Mouse (Mus musculus) lung, embryonic 16.5 days (tissue): ENCODE results near the gene Tpt1. TPM values are rescaled to one million over a fixed set of nuclear protein-coding genes. Genes with fewer than 3 reads are reported as not detected.
A peak's percentile ranks its signal among the peaks of the same experiment; 100 is the strongest.

Source experiments
- ATAC-seq: fragments of 200-750 bp; cut with Nextera tagmentation; 2 replicates; pipeline ENCODE4 v1.8.0; 2017; ENCODE audit warnings: low read depth, mild to moderate bottlenecking, moderate library complexity
- H3K27ac ChIP-seq: fragments of 300-500 bp; sonication (generic); 2 replicates; pipeline ENCODE4 v1.5.1; 2014; ENCODE audit warnings: mild to moderate bottlenecking, control low read depth, low read length
- H3K27me3 ChIP-seq: fragments of 300-500 bp; sonication (generic); 2 replicates; pipeline ENCODE4 v1.6.1; 2014; ENCODE audit warnings: low read depth, low read length, mixed read lengths; ENCODE audit not compliant: control insufficient read depth, insufficient read depth
- H3K36me3 ChIP-seq: fragments of 300-500 bp; sonication (generic); 2 replicates; pipeline ENCODE4 v1.6.1; 2014; ENCODE audit warnings: low read length; ENCODE audit not compliant: control insufficient read depth, insufficient read depth
- H3K4me1 ChIP-seq: fragments of 300-500 bp; sonication (generic); replicated peaks from 2 replicates; pipeline ENCODE4 v1.6.1; 2014; ENCODE audit warnings: low read length, mixed read lengths; ENCODE audit not compliant: control insufficient read depth, insufficient read depth
- H3K4me2 ChIP-seq: fragments of 300-500 bp; sonication (generic); 2 replicates; pipeline ENCODE4 v1.6.1; 2014; ENCODE audit warnings: low read depth, low read length, control low read depth
- H3K4me3 ChIP-seq: fragments of 300-500 bp; sonication (generic); 2 replicates; pipeline ENCODE4 v1.5.1; 2014; ENCODE audit warnings: mild to moderate bottlenecking, low read length, control low read depth
- H3K9ac ChIP-seq: fragments of 300-500 bp; sonication (generic); 2 replicates; pipeline ENCODE4 v1.6.1; 2014; ENCODE audit warnings: low read length, control low read depth
- H3K9me3 ChIP-seq: fragments of 300-500 bp; sonication (generic); 2 replicates; pipeline ENCODE4 v1.6.1; 2016; ENCODE audit warnings: low read length; ENCODE audit not compliant: control insufficient read depth
- WGBS: fragments of 180-500 bp; shearing (Covaris S2); extraction: QIAGEN DNeasy Blood & Tissue Kit; methylation state at CpG from one replicate; pipeline ENCODE4 v1.1.7; 2014; 5-methylcytosine and 5-hydroxymethylcytosine counted together
- polyA plus RNA-seq: library from polyadenylated mRNA; unstranded; fragments of >200 nt; fragmentation: Nextera tagmentation; extraction: Ambion mirVana; gene quantifications from 2 replicates; pipeline ENCODE4 v1.2.1, GENCODE M21; 2015

Gene Tpt1
- 979 and 987 TPM in 2 replicates for polyA plus RNA-seq

GRCm38 (mm10) chr14:75844867-75845697 lies at the start of gene Tpt1:
Gene Tpt1 (plus strand): TSS chr14:75845093.
- peaks cover 7% of the 10 kb centered on the region for H3K4me1 ChIP-seq
- peak within 1 kb of the TSS; percentile 97 for H3K27ac ChIP-seq
- H3K27me3 ChIP-seq, result no peaks in the 10 kb centered on the region
- WGBS, result under 1% methylated on average over 97 of the region's 108 CpGs
- peak within 1 kb of the TSS; percentile 85 for H3K4me2 ChIP-seq
- peak within 1 kb of the TSS; percentile 89 for H3K4me3 ChIP-seq
- H3K9ac ChIP-seq, result peak within 1 kb of the TSS; percentile 97
- no peaks in the 10 kb centered on the region for H3K9me3 ChIP-seq
- ATAC-seq, result peak; percentile 98
- H3K36me3 ChIP-seq, result peaks cover 34% of the 10 kb centered on the region

DNA sequence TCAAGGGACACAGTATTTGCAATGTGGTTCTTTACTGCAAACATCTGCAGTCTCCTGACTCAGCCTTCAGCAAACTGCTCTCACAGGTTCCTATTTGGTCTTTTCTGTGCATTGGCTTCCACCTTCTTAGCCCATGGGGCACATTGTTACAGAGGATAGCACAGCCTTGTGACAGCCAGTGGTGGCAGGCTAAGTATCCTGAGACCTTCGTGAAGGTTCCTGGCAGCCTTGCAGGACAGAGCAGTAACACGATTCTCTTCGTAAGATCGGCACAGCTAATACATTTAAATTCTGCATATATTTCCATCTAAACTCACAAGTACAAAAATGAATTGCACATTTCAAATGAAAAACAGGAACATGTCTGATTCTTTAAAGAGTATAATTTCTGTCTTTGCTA lies 49.0 kb upstream of the Tpt1 start:
- no peak for ATAC-seq
- Histone ChIP-seq H3K9me3 (no peaks in the 10 kb centered on the region), H3K27me3 (no peaks in the 10 kb centered on the region), H3K27ac (no peak overlapping the region), H3K9ac (no peak overlapping the region), H3K4me1 (no peaks in the 10 kb centered on the region), H3K4me2 (no peak overlapping the region), H3K4me3 (no peak overlapping the region), H3K36me3 (no peaks in the 10 kb centered on the region)
- WGBS, result 86% methylated on average over 4 of the region's 4 CpGs

- no peak overlapping the region for H3K4me2 ChIP-seq
- H3K9me3 ChIP-seq, result no peaks in the 10 kb centered on the region
- H3K27ac ChIP-seq, result no peak overlapping the region
- ATAC-seq, result no peak
- 30% methylated on average over 5 of the region's 5 CpGs for WGBS
- no peak overlapping the region for H3K9ac ChIP-seq
- no peaks in the 10 kb centered on the region for H3K27me3 ChIP-seq
- no peaks in the 10 kb centered on the region for H3K36me3 ChIP-seq
- H3K4me1 ChIP-seq, result no peaks in the 10 kb centered on the region
- no peak overlapping the region for H3K4me3 ChIP-seq
These were observed 47.0 kb upstream of the Tpt1 start for GRCm38 (mm10) chr14:75797769-75798386.

GRCm38 (mm10) chr14:75807800-75808199 lies 37.1 kb upstream of the Tpt1 start:
- no peak overlapping the region for H3K9ac ChIP-seq
- ATAC-seq, result no peak
- WGBS, result 57% methylated on average over 8 of the region's 8 CpGs
- H3K27me3 ChIP-seq, result no peaks in the 10 kb centered on the region
- H3K27ac ChIP-seq, result no peak overlapping the region
- H3K4me3 ChIP-seq, result no peak overlapping the region
- H3K4me1 ChIP-seq, result no peaks in the 10 kb centered on the region
- H3K4me2 ChIP-seq, result no peak overlapping the region
- no peaks in the 10 kb centered on the region for H3K36me3 ChIP-seq
- H3K9me3 ChIP-seq, result no peaks in the 10 kb centered on the region

GRCm38 (mm10) chr14:75809931-75810330 lies 35.0 kb upstream of the Tpt1 start:
- Histone ChIP-seq H3K4me3 (no peak overlapping the region), H3K9me3 (no peaks in the 10 kb centered on the region), H3K4me1 (no peaks in the 10 kb centered on the region), H3K9ac (no peak overlapping the region), H3K36me3 (no peaks in the 10 kb centered on the region), H3K27ac (no peak overlapping the region), H3K4me2 (no peak overlapping the region), H3K27me3 (no peaks in the 10 kb centered on the region)
- no peak for ATAC-seq
- WGBS, result 84% methylated on average over 6 of the region's 6 CpGs

- no peak overlapping the region for H3K9ac ChIP-seq
- H3K9me3 ChIP-seq, result no peaks in the 10 kb centered on the region
- ATAC-seq, result no peak
- no peak overlapping the region for H3K4me3 ChIP-seq
- H3K4me2 ChIP-seq, result no peak overlapping the region
- 70% methylated on average over 2 of the region's 2 CpGs for WGBS
- H3K27me3 ChIP-seq, result no peaks in the 10 kb centered on the region
- H3K4me1 ChIP-seq, result no peaks in the 10 kb centered on the region
- H3K36me3 ChIP-seq, result no peaks in the 10 kb centered on the region
- no peak overlapping the region for H3K27ac ChIP-seq
These were observed 26.4 kb upstream of the Tpt1 start for GRCm38 (mm10) chr14:75818528-75818927.

GRCm38 (mm10) chr14:75819341-75819740 lies 25.6 kb upstream of the Tpt1 start:
- H3K27me3 ChIP-seq, result no peaks in the 10 kb centered on the region
- WGBS, result 78% methylated on average over 2 of the region's 2 CpGs
- no peak overlapping the region for H3K27ac ChIP-seq
- H3K9me3 ChIP-seq, result no peaks in the 10 kb centered on the region
- no peaks in the 10 kb centered on the region for H3K4me1 ChIP-seq
- H3K4me2 ChIP-seq, result no peak overlapping the region
- H3K36me3 ChIP-seq, result no peaks in the 10 kb centered on the region
- no peak overlapping the region for H3K4me3 ChIP-seq
- H3K9ac ChIP-seq, result no peak overlapping the region
- no peak for ATAC-seq

GRCm38 (mm10) chr14:75820007-75820406 lies 24.9 kb upstream of the Tpt1 start:
- Histone ChIP-seq H3K9ac (no peak overlapping the region), H3K9me3 (no peaks in the 10 kb centered on the region), H3K4me3 (no peak overlapping the region), H3K36me3 (no peaks in the 10 kb centered on the region), H3K4me1 (no peaks in the 10 kb centered on the region), H3K27me3 (no peaks in the 10 kb centered on the region), H3K27ac (no peak overlapping the region), H3K4me2 (no peak overlapping the region)
- no peak for ATAC-seq
- WGBS, result 69% methylated on average over 5 of the region's 5 CpGs

DNA sequence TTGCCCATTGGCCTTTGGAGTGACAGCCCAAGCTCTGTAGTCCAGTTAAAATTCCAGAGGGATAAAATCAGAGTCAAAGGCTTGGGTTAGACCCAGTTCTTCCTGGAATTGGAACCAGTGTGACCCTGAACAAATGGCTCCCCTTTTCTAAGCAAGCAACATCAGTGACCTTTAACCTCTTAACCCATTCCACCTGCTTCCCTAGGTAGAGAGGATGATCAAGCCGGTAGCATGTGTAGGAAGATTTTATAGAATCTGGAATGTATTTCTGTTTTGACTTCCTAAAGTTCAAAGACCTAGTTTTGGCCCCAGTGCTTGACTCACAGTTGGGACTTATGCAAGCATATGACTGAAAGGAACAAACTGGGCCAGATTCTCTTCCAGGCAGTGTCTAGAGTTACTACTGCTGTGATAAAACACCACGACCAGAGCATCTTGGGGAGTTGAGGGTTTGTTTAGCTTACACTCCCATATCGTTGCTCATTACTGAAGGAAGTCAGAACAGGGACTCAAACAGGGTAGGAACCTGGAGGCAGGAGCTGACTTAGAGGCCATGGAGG lies 18.0 kb upstream of the Tpt1 start:
- no peak overlapping the region for H3K4me3 ChIP-seq
- H3K36me3 ChIP-seq, result no peaks in the 10 kb centered on the region
- no peaks in the 10 kb centered on the region; the same call in 1 of the 2 replicates for H3K27me3 ChIP-seq
- no peak overlapping the region for H3K9ac ChIP-seq
- H3K4me1 ChIP-seq, result peaks cover 9% of the 10 kb centered on the region; the same call in 1 of the 2 replicates
- no peak overlapping the region for H3K4me2 ChIP-seq
- H3K27ac ChIP-seq, result no peak overlapping the region
- 54% methylated on average over 3 of the region's 3 CpGs for WGBS
- no peak for ATAC-seq
- H3K9me3 ChIP-seq, result no peaks in the 10 kb centered on the region
